Mouse (Mus musculus): ENCODE measurements around the gene Plpp3. TPM values are rescaled to one million over a fixed set of nuclear protein-coding genes. Genes with fewer than 3 reads are reported as not detected.

The Plpp3 gene
- polyA plus RNA-seq, 1 experiment, result 44.4 TPM

DNA sequence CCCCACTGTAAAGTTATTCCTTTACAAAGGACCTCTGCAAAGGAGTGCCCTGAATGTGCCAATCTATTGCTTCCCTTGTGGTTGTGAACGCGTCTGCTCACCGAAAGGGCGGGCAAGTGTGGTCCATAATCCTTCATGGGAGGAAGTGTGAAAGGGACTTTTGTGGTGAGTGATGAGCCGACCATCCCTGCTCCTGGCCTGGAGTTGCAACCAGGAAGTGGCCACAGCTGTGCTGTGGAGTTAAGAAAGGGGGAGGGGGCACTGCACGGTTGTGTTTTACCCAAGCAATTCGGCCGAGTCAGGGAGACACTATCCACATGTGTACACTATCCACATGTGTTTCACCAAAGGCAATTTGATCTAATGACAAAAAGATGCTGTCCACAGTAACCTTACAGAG is 49.8 kb downstream of the Plpp3 start:
- Histone ChIP-seq H3K4me3 (ENCODE audit: insufficient read depth, low read length) (no peak overlapping the region), H3K27ac (ENCODE audit: insufficient read depth, low read length) (no peak overlapping the region), H3K4me1 (ENCODE audit: control insufficient read depth, insufficient read depth, low read length) (peaks cover 14% of the 10 kb centered on the region)
- TF ChIP-seq POLR2A (IDR thresholded peaks at IDR 0.05; ENCODE audit: low read depth, low read length) (no peak), CTCF (IDR thresholded peaks at IDR 0.05; ENCODE audit: borderline replicate concordance, insufficient read depth, low read length) (no peak)

DNA sequence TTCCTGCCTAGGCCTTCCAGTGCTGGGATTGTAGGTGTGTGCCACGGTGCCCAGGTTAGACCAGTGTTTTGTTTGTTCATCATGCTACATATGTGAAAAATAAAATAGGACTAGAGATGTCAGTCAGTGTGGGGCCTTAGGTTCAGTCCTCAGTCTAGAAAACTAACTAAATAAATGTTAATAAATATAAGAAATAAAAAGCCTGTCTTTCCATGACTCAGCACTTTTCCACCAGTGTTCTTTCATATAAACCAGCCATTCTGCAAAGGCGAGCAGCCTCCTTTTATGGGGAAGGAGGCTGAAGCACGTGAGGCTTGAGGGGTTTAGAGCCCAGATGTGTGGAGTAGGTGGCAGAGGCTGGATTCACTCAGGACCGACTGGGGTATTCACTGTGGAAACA is 50.5 kb downstream of the Plpp3 start:
- Histone ChIP-seq H3K4me1 (ENCODE audit: control insufficient read depth, insufficient read depth, low read length) (peaks cover 14% of the 10 kb centered on the region), H3K4me3 (ENCODE audit: insufficient read depth, low read length) (no peak overlapping the region), H3K27ac (ENCODE audit: insufficient read depth, low read length) (no peak overlapping the region)
- no peak for TF ChIP-seq POLR2A (IDR thresholded peaks at IDR 0.05; ENCODE audit: low read depth, low read length)
- no peak for TF ChIP-seq CTCF (IDR thresholded peaks at IDR 0.05; ENCODE audit: borderline replicate concordance, insufficient read depth, low read length)

DNA sequence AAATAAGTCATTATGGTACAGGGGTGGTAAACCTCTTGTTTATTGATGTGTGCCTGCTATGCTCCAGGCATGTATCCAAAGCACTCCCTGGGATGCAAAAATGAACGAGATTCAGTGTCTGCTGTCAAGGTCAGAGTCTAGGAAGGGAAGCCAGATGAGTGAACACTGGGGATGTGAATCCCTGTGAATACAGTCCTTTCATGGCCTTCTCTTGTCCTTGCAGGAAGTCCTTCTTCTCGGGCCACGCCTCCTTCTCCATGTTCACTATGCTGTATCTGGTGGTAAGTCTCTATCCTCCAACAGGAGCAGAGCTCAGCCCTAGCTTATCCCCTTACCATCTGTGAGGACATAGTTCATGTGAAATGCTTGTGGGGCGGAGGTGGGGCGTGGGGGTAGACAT is 51.8 kb downstream of the Plpp3 start:
- H3K27ac ChIP-seq (ENCODE audit: insufficient read depth, low read length), result no peak overlapping the region
- H3K4me3 ChIP-seq (ENCODE audit: insufficient read depth, low read length), result no peak overlapping the region
- H3K4me1 ChIP-seq (ENCODE audit: control insufficient read depth, insufficient read depth, low read length), result peaks cover 14% of the 10 kb centered on the region
- TF ChIP-seq POLR2A (IDR thresholded peaks at IDR 0.05; ENCODE audit: low read depth, low read length) (no peak), CTCF (IDR thresholded peaks at IDR 0.05; ENCODE audit: borderline replicate concordance, insufficient read depth, low read length) (no peak)

DNA sequence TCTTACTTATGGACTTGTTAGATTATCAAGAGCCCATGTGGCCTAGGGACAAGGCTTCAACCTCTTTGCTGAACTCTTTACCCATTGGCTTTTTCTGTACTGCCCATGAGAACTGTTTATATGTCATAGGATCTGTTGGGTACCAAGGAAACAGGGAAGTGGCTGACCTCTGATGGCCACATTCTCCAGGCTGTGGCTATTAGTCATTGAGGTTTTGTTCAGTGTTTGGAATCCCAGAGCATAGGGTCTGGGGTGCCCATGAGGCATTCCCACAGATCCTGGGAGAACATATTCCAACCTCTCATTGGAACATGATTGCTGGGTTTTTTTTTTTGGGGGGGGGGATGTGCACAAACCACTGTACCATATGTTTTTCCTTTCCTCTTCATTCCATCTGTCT is 56.2 kb downstream of the Plpp3 start:
- Histone ChIP-seq H3K4me3 (ENCODE audit: insufficient read depth, low read length) (no peak overlapping the region), H3K4me1 (ENCODE audit: control insufficient read depth, insufficient read depth, low read length) (no peaks in the 10 kb centered on the region), H3K27ac (ENCODE audit: insufficient read depth, low read length) (no peak overlapping the region)
- TF ChIP-seq POLR2A (IDR thresholded peaks at IDR 0.05; ENCODE audit: low read depth, low read length), result no peak
- TF ChIP-seq CTCF (IDR thresholded peaks at IDR 0.05; ENCODE audit: borderline replicate concordance, insufficient read depth, low read length), result no peak

DNA sequence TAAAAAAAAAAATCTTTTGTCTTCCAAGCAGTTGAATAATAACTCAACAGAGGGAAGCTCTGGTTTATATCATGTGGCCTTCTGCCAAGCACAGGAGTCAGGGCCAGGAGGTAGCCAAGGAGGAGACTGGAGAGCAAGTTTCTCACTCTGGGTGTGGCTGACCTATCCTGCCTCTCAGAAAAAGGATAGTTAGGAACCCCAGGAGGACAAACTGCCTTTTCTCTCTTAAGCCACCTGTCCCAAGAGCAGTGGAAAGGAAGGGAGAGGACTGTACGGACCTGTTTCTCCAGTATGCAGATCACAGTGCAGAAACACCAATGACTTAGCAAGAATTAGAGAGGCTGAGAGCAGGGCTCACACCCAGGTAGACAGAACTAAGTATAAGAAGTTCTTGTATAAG is 57.3 kb downstream of the Plpp3 start:
- TF ChIP-seq CTCF (IDR thresholded peaks at IDR 0.05; ENCODE audit: borderline replicate concordance, insufficient read depth, low read length) (no peak), POLR2A (IDR thresholded peaks at IDR 0.05; ENCODE audit: low read depth, low read length) (no peak)
- Histone ChIP-seq H3K4me3 (ENCODE audit: insufficient read depth, low read length) (no peak overlapping the region), H3K4me1 (ENCODE audit: control insufficient read depth, insufficient read depth, low read length) (no peaks in the 10 kb centered on the region), H3K27ac (ENCODE audit: insufficient read depth, low read length) (no peak overlapping the region)

DNA sequence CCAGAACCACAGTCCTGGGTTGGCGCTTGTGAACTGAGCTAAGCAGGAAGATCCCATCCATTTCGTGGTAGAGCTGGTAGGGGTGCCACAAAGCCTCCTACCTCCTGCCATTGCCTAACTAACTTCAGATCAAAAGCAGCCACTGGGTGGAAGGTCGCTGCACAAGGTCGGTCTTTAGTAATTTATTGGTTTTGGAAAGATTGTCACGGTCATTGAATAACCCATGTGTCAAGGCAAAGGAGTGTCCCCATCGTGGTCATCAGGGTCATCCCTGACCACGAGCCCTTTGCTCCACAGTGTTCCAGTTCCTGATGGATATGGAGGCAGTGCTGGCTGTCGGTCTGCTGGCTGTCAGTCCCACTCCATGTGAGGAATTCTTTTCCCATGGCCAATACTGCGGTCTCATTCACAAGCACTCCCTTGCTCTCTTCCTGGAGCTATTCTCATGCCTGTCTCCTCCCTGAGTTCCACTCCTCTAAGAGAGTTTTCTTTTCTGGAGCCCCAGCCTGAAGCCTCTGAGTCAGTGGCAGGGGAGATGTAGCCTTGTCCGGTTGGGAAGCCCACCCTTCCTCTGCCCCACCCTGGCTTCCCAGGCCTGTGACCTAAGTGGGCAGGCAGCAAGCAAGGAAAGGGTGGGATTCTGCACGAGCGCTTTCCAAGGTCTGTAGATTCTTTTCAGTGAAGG is 58.7 kb downstream of the Plpp3 start:
- H3K4me3 ChIP-seq (ENCODE audit: insufficient read depth, low read length), result no peak overlapping the region
- no peaks in the 10 kb centered on the region for H3K4me1 ChIP-seq (ENCODE audit: control insufficient read depth, insufficient read depth, low read length)
- H3K27ac ChIP-seq (ENCODE audit: insufficient read depth, low read length), result no peak overlapping the region
- no peak for TF ChIP-seq POLR2A (IDR thresholded peaks at IDR 0.05; ENCODE audit: low read depth, low read length)
- no peak for TF ChIP-seq CTCF (IDR thresholded peaks at IDR 0.05; ENCODE audit: borderline replicate concordance, insufficient read depth, low read length)

DNA sequence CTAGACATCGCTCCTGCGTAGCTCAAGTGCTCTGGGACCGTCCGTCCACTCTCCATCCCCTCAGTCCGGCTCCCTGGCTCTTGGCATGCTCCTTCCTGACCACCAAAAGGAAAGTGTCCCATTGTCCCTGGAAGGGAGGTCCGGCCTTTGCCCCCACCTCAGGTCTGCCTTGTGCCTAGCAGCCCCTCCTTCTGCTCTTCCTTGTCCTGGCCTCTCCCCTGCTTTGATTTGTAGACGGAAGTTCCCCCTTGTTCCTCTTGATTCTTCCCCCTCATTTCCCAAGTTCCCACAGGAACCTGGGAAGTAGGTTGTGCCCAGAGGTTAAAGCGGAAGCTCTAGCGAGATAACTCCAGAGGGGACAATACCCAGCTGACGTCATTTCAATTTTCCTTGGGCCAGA is 61.1 kb downstream of the Plpp3 start:
- no peak overlapping the region for H3K27ac ChIP-seq (ENCODE audit: insufficient read depth, low read length)
- TF ChIP-seq POLR2A (IDR thresholded peaks at IDR 0.05; ENCODE audit: low read depth, low read length) (no peak), CTCF (IDR thresholded peaks at IDR 0.05; ENCODE audit: borderline replicate concordance, insufficient read depth, low read length) (no peak)
- no peak overlapping the region for H3K4me3 ChIP-seq (ENCODE audit: insufficient read depth, low read length)
- no peaks in the 10 kb centered on the region for H3K4me1 ChIP-seq (ENCODE audit: control insufficient read depth, insufficient read depth, low read length)

DNA sequence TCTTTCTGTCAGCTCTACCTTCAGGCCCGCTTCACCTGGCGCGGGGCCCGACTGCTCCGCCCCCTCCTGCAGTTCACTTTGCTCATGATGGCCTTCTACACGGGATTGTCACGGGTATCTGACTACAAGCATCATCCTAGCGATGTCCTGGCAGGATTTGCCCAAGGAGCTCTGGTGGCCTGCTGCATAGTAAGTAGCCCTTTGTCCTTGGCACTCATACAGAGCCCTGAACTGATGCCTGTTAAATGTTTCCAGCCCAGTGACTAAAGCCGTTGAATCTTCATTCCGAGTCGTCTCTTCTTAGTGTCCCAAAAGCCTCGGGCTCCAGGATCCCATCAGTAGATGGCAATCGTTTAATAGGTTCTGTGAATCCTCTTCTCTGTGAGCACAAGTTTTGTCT is 62.2 kb downstream of the Plpp3 start:
- Histone ChIP-seq H3K4me1 (ENCODE audit: control insufficient read depth, insufficient read depth, low read length) (no peaks in the 10 kb centered on the region), H3K27ac (ENCODE audit: insufficient read depth, low read length) (no peak overlapping the region), H3K4me3 (ENCODE audit: insufficient read depth, low read length) (no peak overlapping the region)
- TF ChIP-seq POLR2A (IDR thresholded peaks at IDR 0.05; ENCODE audit: low read depth, low read length) (no peak), CTCF (IDR thresholded peaks at IDR 0.05; ENCODE audit: borderline replicate concordance, insufficient read depth, low read length) (no peak)

DNA sequence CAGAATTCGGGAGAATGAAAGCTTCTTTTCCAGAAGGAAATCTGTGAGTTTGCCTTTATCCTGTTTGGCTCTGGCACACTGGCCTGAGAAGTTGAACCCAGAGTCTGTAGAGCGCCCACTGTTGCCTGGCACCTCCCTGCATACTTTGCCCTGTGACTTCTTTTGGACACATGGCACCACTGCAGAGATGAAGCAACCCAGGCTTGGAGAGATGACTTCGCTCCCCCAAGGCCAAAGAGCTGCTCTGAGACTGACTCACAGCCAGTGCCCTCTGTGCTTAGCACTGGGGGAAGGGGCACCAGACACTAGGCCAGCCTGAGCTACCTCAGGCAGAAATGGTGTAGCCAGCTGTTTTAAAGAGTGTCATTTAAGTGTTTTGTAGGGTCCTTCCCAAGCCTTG is 63.7 kb downstream of the Plpp3 start:
- H3K4me1 ChIP-seq (ENCODE audit: control insufficient read depth, insufficient read depth, low read length), result peaks cover 5% of the 10 kb centered on the region; the same call in 1 of the 2 replicates
- H3K4me3 ChIP-seq (ENCODE audit: insufficient read depth, low read length), result no peak overlapping the region
- TF ChIP-seq CTCF (IDR thresholded peaks at IDR 0.05; ENCODE audit: borderline replicate concordance, insufficient read depth, low read length) (no peak), POLR2A (IDR thresholded peaks at IDR 0.05; ENCODE audit: low read depth, low read length) (no peak)
- no peak overlapping the region for H3K27ac ChIP-seq (ENCODE audit: insufficient read depth, low read length)

DNA sequence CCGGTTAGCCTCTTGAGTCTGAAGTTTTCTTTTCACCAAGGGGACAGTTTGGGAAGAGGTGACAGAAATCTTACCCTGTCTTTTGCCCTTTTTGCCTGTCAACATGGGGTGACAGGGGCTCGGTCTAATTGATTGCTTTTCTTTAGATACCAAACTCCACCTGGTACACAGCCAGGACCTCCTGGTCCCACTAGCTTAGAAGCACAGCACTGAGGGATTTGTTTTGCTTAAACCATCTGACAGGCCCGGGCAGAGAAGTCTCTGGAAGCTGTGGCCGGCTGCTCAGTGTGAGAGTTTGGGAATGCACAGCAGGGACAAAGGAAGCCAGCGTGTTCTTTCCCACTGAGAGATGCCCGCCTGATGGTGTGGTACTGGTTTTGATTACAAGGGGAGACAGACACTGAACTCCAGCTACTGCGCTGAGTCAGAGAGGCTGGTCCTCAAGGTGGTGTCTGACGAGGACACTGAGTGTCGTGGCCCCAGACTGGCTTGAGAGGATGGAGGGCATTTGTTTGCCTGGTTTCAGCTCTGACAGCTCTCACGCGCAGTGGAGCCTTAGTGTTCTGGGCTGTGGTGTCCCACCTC is 64.2 kb downstream of the Plpp3 start:
- Histone ChIP-seq H3K27ac (ENCODE audit: insufficient read depth, low read length) (no peak overlapping the region), H3K4me3 (ENCODE audit: insufficient read depth, low read length) (no peak overlapping the region), H3K4me1 (ENCODE audit: control insufficient read depth, insufficient read depth, low read length) (peaks cover 8% of the 10 kb centered on the region; the same call in 1 of the 2 replicates)
- TF ChIP-seq POLR2A (IDR thresholded peaks at IDR 0.05; ENCODE audit: low read depth, low read length) (no peak), CTCF (IDR thresholded peaks at IDR 0.05; ENCODE audit: borderline replicate concordance, insufficient read depth, low read length) (no peak)
